Mouse (Mus musculus) MEL (cell line): ENCODE measurements at regions not wholly inside any gene's neighbourhood (a gene's known extent, or its start where the extent isn't known, plus 50 kb on each side); places are given as distances from the start of the nearest gene placed in this dataset.

ENCODE experiments used
- DNase-seq: peaks from one replicate; pipeline ENCODE4 v3.0.0; 2011; ENCODE audit warnings: low read depth, low spot score
- H3K27ac ChIP-seq: 2 replicates; pipeline ENCODE4 v1.5.1; 2012; ENCODE audit warnings: low read depth, mild to moderate bottlenecking, control low read depth, low read length, moderate library complexity; ENCODE audit not compliant: control insufficient read depth
- H3K27me3 ChIP-seq, 2 experiments: fragments of 150-350 bp in 1 of 2; sonication (generic) in 1 of 2; 2 replicates each; pipeline ENCODE4 v1.6.1; 2012; ENCODE audit warnings: low read length in 2 of 2, mild to moderate bottlenecking in 2 of 2, improper control_type of control experiment in 1 of 2, moderate library complexity in 1 of 2; ENCODE audit not compliant: insufficient read depth in 2 of 2, control insufficient read depth in 1 of 2
- H3K36me3 ChIP-seq, 2 experiments: 2 replicates each; pipeline ENCODE4 v1.6.1; 2012 to 2014; ENCODE audit warnings: low read length in 2 of 2, improper control_type of control experiment in 1 of 2, inconsistent platforms in 1 of 2, mild to moderate bottlenecking in 1 of 2; ENCODE audit not compliant: insufficient read depth in 2 of 2, control insufficient read depth in 1 of 2
- H3K4me1 ChIP-seq, 2 experiments: fragments of 150-350 bp in 1 of 2; sonication (generic) in 1 of 2; 2 replicates each; pipeline ENCODE4 v1.6.1; 2012; ENCODE audit warnings: low read length in 2 of 2, improper control_type of control experiment in 1 of 2, mild to moderate bottlenecking in 1 of 2; ENCODE audit not compliant: insufficient read depth in 2 of 2, control insufficient read depth in 1 of 2
- H3K4me3 ChIP-seq, 2 experiments: fragments of 150-350 bp in 1 of 2; sonication (generic) in 1 of 2; 2 replicates each; pipeline ENCODE4 v1.5.1; 2012; ENCODE audit warnings: low read depth in 2 of 2, low read length in 2 of 2, mild to moderate bottlenecking in 2 of 2, moderate library complexity in 2 of 2, control low read depth in 1 of 2, improper control_type of control experiment in 1 of 2; ENCODE audit not compliant: control insufficient read depth in 1 of 2, insufficient read depth in 1 of 2
- H3K79me2 ChIP-seq: 2 replicates; pipeline ENCODE4 v1.6.1; 2012; ENCODE audit warnings: mild to moderate bottlenecking, low read length, moderate library complexity; ENCODE audit not compliant: control insufficient read depth, poor library complexity, insufficient read depth
- H3K9ac ChIP-seq: 2 replicates; pipeline ENCODE4 v1.6.1; 2012; ENCODE audit warnings: low read depth, mild to moderate bottlenecking, control low read depth, low read length, moderate library complexity; ENCODE audit not compliant: control insufficient read depth, poor library complexity, severe bottlenecking
- H3K9me3 ChIP-seq: fragments of 150-350 bp; sonication (generic); replicated peaks from 2 replicates; pipeline ENCODE4 v1.6.1; 2012; ENCODE audit warnings: mild to moderate bottlenecking, low read length, improper control_type of control experiment, moderate library complexity; ENCODE audit not compliant: insufficient read depth
- BHLHE40 ChIP-seq: IDR thresholded peaks from 2 replicates; pipeline ENCODE4 v1.6.1; 2012; ENCODE audit warnings: low read depth, mild to moderate bottlenecking, inconsistent platforms, low read length, improper control_type of control experiment, borderline replicate concordance
- E2F4 ChIP-seq: IDR thresholded peaks from 2 replicates; pipeline ENCODE4 v1.6.1; 2011; ENCODE audit warnings: low read depth, low read length, improper control_type of control experiment, borderline replicate concordance
- ELF1 ChIP-seq: IDR thresholded peaks from 2 replicates; pipeline ENCODE4 v1.6.1; 2014; ENCODE audit warnings: low read depth, mild to moderate bottlenecking, inconsistent platforms, low read length, improper control_type of control experiment, moderate library complexity
- EP300 ChIP-seq, 2 experiments: IDR thresholded peaks; 2 replicates each; pipeline ENCODE4 v1.6.1; 2011; ENCODE audit warnings: improper control_type of control experiment in 2 of 2, low read length in 2 of 2, low read depth in 1 of 2, mild to moderate bottlenecking in 1 of 2
- ETS1 ChIP-seq: IDR thresholded peaks from 2 replicates; pipeline ENCODE4 v1.6.1; 2012; ENCODE audit warnings: low read depth, mild to moderate bottlenecking, inconsistent platforms, low read length, improper control_type of control experiment, moderate library complexity
- GABPA ChIP-seq: IDR thresholded peaks from 2 replicates; pipeline ENCODE4 v1.6.1; 2012; ENCODE audit warnings: low read depth, mild to moderate bottlenecking, inconsistent platforms, low read length, improper control_type of control experiment, moderate library complexity
- GATA1 ChIP-seq: IDR thresholded peaks from 2 replicates; pipeline ENCODE4 v1.6.1; 2011; ENCODE audit warnings: low read depth, low read length, improper control_type of control experiment
- JUND ChIP-seq: IDR thresholded peaks from 2 replicates; pipeline ENCODE4 v1.6.1; 2011; ENCODE audit warnings: low read depth, mild to moderate bottlenecking, improper control_type of control experiment, low read length
- KAT2A ChIP-seq: conservative IDR thresholded peaks from 2 replicates; pipeline ENCODE4 v1.6.1; 2012; ENCODE audit warnings: low read depth, low read length, improper control_type of control experiment, inconsistent platforms
- MAX ChIP-seq: IDR thresholded peaks from 2 replicates; pipeline ENCODE4 v1.6.1; 2011; ENCODE audit warnings: low read length, improper control_type of control experiment
- MEF2A ChIP-seq: IDR thresholded peaks from 2 replicates; pipeline ENCODE4 v1.6.1; 2014; ENCODE audit warnings: low read depth, mild to moderate bottlenecking, inconsistent platforms, low read length, improper control_type of control experiment; ENCODE audit not compliant: poor library complexity, insufficient replicate concordance, severe bottlenecking; ENCODE audit errors: extremely low read depth
- MXI1 ChIP-seq: IDR thresholded peaks from 2 replicates; pipeline ENCODE4 v1.6.1; 2011; ENCODE audit warnings: mild to moderate bottlenecking, low read depth, low read length, improper control_type of control experiment
- NELFE ChIP-seq: IDR thresholded peaks from 2 replicates; pipeline ENCODE4 v1.6.1; 2011; ENCODE audit warnings: low read depth, low read length, improper control_type of control experiment
- POLR2A ChIP-seq, 2 experiments: IDR thresholded peaks; 2 replicates each; pipeline ENCODE4 v1.6.1; 2011 to 2012; ENCODE audit warnings: low read length in 2 of 2, mild to moderate bottlenecking in 2 of 2, control low read depth in 1 of 2, improper control_type of control experiment in 1 of 2, low read depth in 1 of 2, moderate library complexity in 1 of 2; ENCODE audit not compliant: control insufficient read depth in 1 of 2, insufficient read depth in 1 of 2, poor library complexity in 1 of 2
- POLR2AphosphoS5 ChIP-seq: IDR thresholded peaks from 2 replicates; pipeline ENCODE4 v1.6.1; 2012; ENCODE audit warnings: low read depth, borderline replicate concordance, mild to moderate bottlenecking, inconsistent platforms, low read length, moderate library complexity, mixed read lengths
- SIN3A ChIP-seq: IDR thresholded peaks from 2 replicates; pipeline ENCODE4 v1.6.1; 2012; ENCODE audit warnings: low read length, improper control_type of control experiment, inconsistent platforms
- SMC3 ChIP-seq: IDR thresholded peaks from 2 replicates; pipeline ENCODE4 v1.6.1; 2011; ENCODE audit warnings: low read depth, low read length, improper control_type of control experiment
- TAL1 ChIP-seq: IDR thresholded peaks from 2 replicates; pipeline ENCODE4 v1.6.1; 2012; ENCODE audit warnings: mild to moderate bottlenecking, inconsistent platforms, low read length, moderate library complexity, mixed read lengths
- TBP ChIP-seq: IDR thresholded peaks from 2 replicates; pipeline ENCODE4 v1.8.0; 2011; ENCODE audit warnings: low read depth, low read length, improper control_type of control experiment
- UBTF ChIP-seq: IDR thresholded peaks from 2 replicates; pipeline ENCODE4 v1.6.1; 2012; ENCODE audit warnings: low read depth, mild to moderate bottlenecking, inconsistent platforms, low read length, improper control_type of control experiment, moderate library complexity, borderline replicate concordance; ENCODE audit not compliant: insufficient read depth
- USF1 ChIP-seq: IDR thresholded peaks from 2 replicates; pipeline ENCODE4 v1.6.1; 2014; ENCODE audit warnings: low read depth, mild to moderate bottlenecking, inconsistent platforms, low read length, improper control_type of control experiment, moderate library complexity
- USF2 ChIP-seq, 2 experiments: IDR thresholded peaks; 2 replicates each; pipeline ENCODE4 v1.6.1; 2011 to 2012; ENCODE audit warnings: improper control_type of control experiment in 2 of 2, low read length in 2 of 2, borderline replicate concordance in 1 of 2, inconsistent platforms in 1 of 2, low read depth in 1 of 2, mild to moderate bottlenecking in 1 of 2; ENCODE audit not compliant: insufficient read depth in 1 of 2
- ZC3H11A ChIP-seq: IDR thresholded peaks from 2 replicates; pipeline ENCODE4 v1.6.1; 2012; ENCODE audit warnings: low read depth, mild to moderate bottlenecking, inconsistent platforms, low read length, improper control_type of control experiment
- ZKSCAN1 ChIP-seq: IDR thresholded peaks from 2 replicates; pipeline ENCODE4 v1.6.1; 2012; ENCODE audit warnings: low read depth, mild to moderate bottlenecking, inconsistent platforms, low read length, improper control_type of control experiment, moderate library complexity
- ZMIZ1 ChIP-seq: IDR thresholded peaks from 2 replicates; pipeline ENCODE4 v1.6.1; 2012; ENCODE audit warnings: low read depth, mild to moderate bottlenecking, inconsistent platforms, low read length, improper control_type of control experiment, moderate library complexity

- no peak for DNase-seq
- H3K36me3 ChIP-seq: no peaks in the 10 kb centered on the region
- H3K9me3 ChIP-seq: no peaks in the 10 kb centered on the region
- no peak overlapping the region for H3K9ac ChIP-seq
- no peaks in the 10 kb centered on the region for H3K79me2 ChIP-seq
- no peak overlapping the region for H3K27ac ChIP-seq
- TF ChIP-seq POLR2A (IDR thresholded peaks at IDR 0.05; ENCODE audit: control insufficient read depth in 1 of 2, insufficient read depth in 1 of 2, low read depth in 1 of 2, low read length in 2 of 2, poor library complexity in 1 of 2) (no peak), USF1 (no peak), UBTF (no peak), MEF2A (no peak), GATA1 (no peak), MXI1 (no peak), ETS1 (no peak), POLR2AphosphoS5 (no peak), GABPA (no peak), JUND (no peak), MAX (no peak), NELFE (no peak), SMC3 (no peak), USF2 (IDR thresholded peaks at IDR 0.05; ENCODE audit: borderline replicate concordance in 1 of 2, insufficient read depth in 1 of 2, low read depth in 1 of 2, low read length in 2 of 2) (no peak)
- TF ChIP-seq, all 39 proteins: peak for 0
- H3K4me3 ChIP-seq: no peak overlapping the region
- H3K4me1 ChIP-seq: no peaks in the 10 kb centered on the region
- no peaks in the 10 kb centered on the region for H3K27me3 ChIP-seq
Observed at GRCm38 (mm10) chr3:147631151-147631550, 779.0 kb downstream of the Ttll7 start.

- Histone ChIP-seq H3K36me3 (no peaks in the 10 kb centered on the region), H3K4me1 (no peaks in the 10 kb centered on the region)
- no peak for DNase-seq
- no peak for TF ChIP-seq ELF1
- no peak for TF ChIP-seq SMC3
- TF ChIP-seq MXI1: no peak
- TF ChIP-seq TBP: no peak
- TF ChIP-seq KAT2A: no peak
- TF ChIP-seq ZMIZ1: no peak
- no peak for TF ChIP-seq ZKSCAN1
- TF ChIP-seq JUND: no peak
- TF ChIP-seq SIN3A: no peak
- no peak for TF ChIP-seq EP300 (IDR thresholded peaks at IDR 0.05; ENCODE audit: low read depth in 1 of 2, low read length in 2 of 2)
- TF ChIP-seq UBTF: no peak
- no peak for TF ChIP-seq GABPA
- TF ChIP-seq USF1: no peak
- TF ChIP-seq TAL1: no peak
- TF ChIP-seq ETS1: no peak
- no peak for TF ChIP-seq E2F4
- TF ChIP-seq BHLHE40: no peak
- TF ChIP-seq ZC3H11A: no peak
- TF ChIP-seq MAX: no peak
- TF ChIP-seq, all 39 proteins: peak for 0
- Histone ChIP-seq H3K27ac (no peak overlapping the region), H3K9ac (no peak overlapping the region), H3K79me2 (no peaks in the 10 kb centered on the region), H3K9me3 (no peaks in the 10 kb centered on the region), H3K4me3 (no peak overlapping the region), H3K27me3 (no peaks in the 10 kb centered on the region)
Observed at GRCm38 (mm10) chr3:147583697-147584315, 731.6 kb downstream of the Ttll7 start.
